Mouse (Mus musculus) CH12.LX (cell line): ENCODE results near the gene Patj. TPM values are rescaled to one million over a fixed set of nuclear protein-coding genes. Genes with fewer than 3 reads are reported as not detected.

Source experiments
- DNase-seq: peaks from one replicate; pipeline ENCODE4 v3.0.0-alpha.2; 2013; ENCODE audit errors: extremely low read depth
- H3K27ac ChIP-seq: 2 replicates; pipeline ENCODE4 v1.5.1; 2012; ENCODE audit warnings: low read depth, mild to moderate bottlenecking, control low read depth, moderate library complexity; ENCODE audit not compliant: insufficient read depth
- H3K27me3 ChIP-seq: replicated peaks from 2 replicates; pipeline ENCODE3; 2012; ENCODE audit warnings: inconsistent platforms
- H3K36me3 ChIP-seq, 2 experiments: replicated peaks in 1 of 2; 2 replicates each; pipeline versions ENCODE3 to v1.6.1; 2012; ENCODE audit warnings: inconsistent platforms in 1 of 2, low read length in 1 of 2, mild to moderate bottlenecking in 1 of 2, mixed read lengths in 1 of 2, moderate library complexity in 1 of 2; ENCODE audit not compliant: control insufficient read depth in 1 of 2, insufficient read depth in 1 of 2
- H3K4me1 ChIP-seq, 2 experiments: 2 replicates each; pipeline ENCODE4 v1.6.1; 2012; ENCODE audit warnings: inconsistent platforms in 1 of 2, moderate library complexity in 1 of 2; ENCODE audit not compliant: insufficient read depth in 2 of 2, control insufficient read depth in 1 of 2
- H3K4me2 ChIP-seq: 2 replicates; pipeline ENCODE4 v1.6.1; 2012; ENCODE audit warnings: low read depth, mild to moderate bottlenecking, control low read depth; ENCODE audit not compliant: poor library complexity, insufficient read depth, severe bottlenecking
- H3K4me3 ChIP-seq, 3 experiments: fragments of 150-350 bp in 1 of 3; sonication (generic) in 1 of 3; replicated peaks in 1 of 3; 2 replicates each; pipeline versions ENCODE3 to v1.5.1; 2011 to 2012; ENCODE audit warnings: low read depth in 2 of 3, low read length in 2 of 3, mild to moderate bottlenecking in 2 of 3, moderate library complexity in 2 of 3, control low read depth in 1 of 3, improper control_type of control experiment in 1 of 3, inconsistent platforms in 1 of 3, mixed read lengths in 1 of 3; ENCODE audit not compliant: poor library complexity in 1 of 3
- H3K79me2 ChIP-seq: replicated peaks from 2 replicates; pipeline ENCODE4 v1.6.1; 2012; ENCODE audit warnings: mild to moderate bottlenecking, moderate library complexity; ENCODE audit not compliant: control insufficient read depth, poor library complexity, insufficient read depth, severe bottlenecking; ENCODE audit errors: extremely low read depth
- H3K9ac ChIP-seq: 2 replicates; pipeline ENCODE4 v1.6.1; 2012; ENCODE audit warnings: low read depth, mild to moderate bottlenecking, control low read depth, moderate library complexity; ENCODE audit not compliant: insufficient read depth
- H3K9me3 ChIP-seq: replicated peaks from 2 replicates; pipeline ENCODE3; 2012; ENCODE audit warnings: low read length, inconsistent platforms, mixed read lengths
- BHLHE40 ChIP-seq: IDR thresholded peaks from 2 replicates; pipeline ENCODE4 v1.6.1; 2011; ENCODE audit warnings: mild to moderate bottlenecking, low read depth, low read length, improper control_type of control experiment
- CHD2 ChIP-seq: IDR thresholded peaks from 2 replicates; pipeline ENCODE4 v1.6.1; 2011; ENCODE audit warnings: low read length, improper control_type of control experiment
- CTCF ChIP-seq, 2 experiments: IDR thresholded peaks in 1 of 2; conservative IDR thresholded peaks in 1 of 2; 2 replicates each; pipeline ENCODE4 v1.5.1; 2011 to 2012; ENCODE audit warnings: low read depth in 2 of 2, low read length in 2 of 2, improper control_type of control experiment in 1 of 2, inconsistent platforms in 1 of 2, mild to moderate bottlenecking in 1 of 2, moderate library complexity in 1 of 2
- ELF1 ChIP-seq: IDR thresholded peaks from 2 replicates; pipeline ENCODE4 v1.6.1; 2014; ENCODE audit warnings: low read depth, mild to moderate bottlenecking, inconsistent platforms, low read length, improper control_type of control experiment
- EP300 ChIP-seq: IDR thresholded peaks from 2 replicates; pipeline ENCODE4 v1.6.1; 2011; ENCODE audit warnings: low read length, improper control_type of control experiment
- ETS1 ChIP-seq: conservative IDR thresholded peaks from 2 replicates; pipeline ENCODE4 v1.6.1; 2012; ENCODE audit warnings: low read depth, mild to moderate bottlenecking, inconsistent platforms, low read length, improper control_type of control experiment, moderate library complexity
- GABPA ChIP-seq: IDR thresholded peaks from 2 replicates; pipeline ENCODE4 v1.6.1; 2012; ENCODE audit warnings: low read depth, low read length, improper control_type of control experiment, inconsistent platforms; ENCODE audit not compliant: insufficient replicate concordance
- IRF4 ChIP-seq: IDR thresholded peaks from 2 replicates; pipeline ENCODE4 v1.6.1; 2014; ENCODE audit warnings: low read depth, mild to moderate bottlenecking, inconsistent platforms, low read length, improper control_type of control experiment
- JUN ChIP-seq: IDR thresholded peaks from 2 replicates; pipeline ENCODE4 v1.6.1; 2011; ENCODE audit warnings: low read depth, mild to moderate bottlenecking, low read length, improper control_type of control experiment, moderate library complexity; ENCODE audit not compliant: insufficient read depth
- JUND ChIP-seq: conservative IDR thresholded peaks from 2 replicates; pipeline ENCODE4 v1.6.1; 2011; ENCODE audit warnings: low read depth, low read length, improper control_type of control experiment
- KAT2A ChIP-seq: IDR thresholded peaks from 2 replicates; pipeline ENCODE4 v1.6.1; 2012; ENCODE audit warnings: low read length, improper control_type of control experiment, inconsistent platforms; ENCODE audit not compliant: insufficient replicate concordance
- MAFK ChIP-seq: IDR thresholded peaks from 2 replicates; pipeline ENCODE4 v1.6.1; 2011; ENCODE audit warnings: low read length, improper control_type of control experiment; ENCODE audit not compliant: insufficient replicate concordance
- MAZ ChIP-seq: IDR thresholded peaks from 2 replicates; pipeline ENCODE4 v1.6.1; 2012; ENCODE audit warnings: low read depth, mild to moderate bottlenecking, inconsistent platforms, low read length, improper control_type of control experiment, moderate library complexity
- MEF2A ChIP-seq: IDR thresholded peaks from 2 replicates; pipeline ENCODE4 v1.6.1; 2014; ENCODE audit warnings: low read depth, mild to moderate bottlenecking, inconsistent platforms, low read length, improper control_type of control experiment, borderline replicate concordance
- MXI1 ChIP-seq: IDR thresholded peaks from 2 replicates; pipeline ENCODE4 v1.6.1; 2011; ENCODE audit warnings: mild to moderate bottlenecking, low read depth, low read length, improper control_type of control experiment
- MYC ChIP-seq: IDR thresholded peaks from 2 replicates; pipeline ENCODE4 v1.6.1; 2011; ENCODE audit warnings: low read depth, mild to moderate bottlenecking, improper control_type of control experiment, low read length
- PAX5 ChIP-seq: IDR thresholded peaks from 2 replicates; pipeline ENCODE4 v1.6.1; 2012; ENCODE audit warnings: low read length, inconsistent platforms, mixed read lengths
- POLR2A ChIP-seq: IDR thresholded peaks from 2 replicates; pipeline ENCODE4 v1.6.1; 2011; ENCODE audit warnings: low read depth, mild to moderate bottlenecking, improper control_type of control experiment, low read length
- POLR2AphosphoS2 ChIP-seq: IDR thresholded peaks from 2 replicates; pipeline ENCODE4 v1.6.1; 2011; ENCODE audit warnings: low read depth, low read length, improper control_type of control experiment
- SMC3 ChIP-seq: IDR thresholded peaks from 2 replicates; pipeline ENCODE4 v1.6.1; 2011; ENCODE audit warnings: low read depth, low read length, improper control_type of control experiment
- TBP ChIP-seq: conservative IDR thresholded peaks from 2 replicates; pipeline ENCODE4 v1.6.1; 2011; ENCODE audit warnings: low read depth, low read length, improper control_type of control experiment
- UBTF ChIP-seq: IDR thresholded peaks from 2 replicates; pipeline ENCODE4 v1.6.1; 2012; ENCODE audit warnings: low read depth, mild to moderate bottlenecking, inconsistent platforms, low read length, improper control_type of control experiment, moderate library complexity
- ZC3H11A ChIP-seq: IDR thresholded peaks from 2 replicates; pipeline ENCODE4 v1.6.1; 2012; ENCODE audit warnings: low read depth, mild to moderate bottlenecking, inconsistent platforms, low read length, improper control_type of control experiment
- ZNF384 ChIP-seq: IDR thresholded peaks from 2 replicates; pipeline ENCODE4 v1.6.1; 2012; ENCODE audit warnings: low read depth, low read length, improper control_type of control experiment, inconsistent platforms
- dilution Hi-C: fragments of 300-500 bp; cut with MboI; formaldehyde crosslinking; loops from 2 replicates; pipeline ENCODE4 v1.14.3; 2020; ENCODE audit warnings: low sequenced_read_pairs; ENCODE audit not compliant: extremely low pct_unique_long_range_greater_than_20kb, extremely low pct_ligation_motif_present
- in situ Hi-C: fragments of 300-500 bp; cut with MboI; formaldehyde crosslinking; loops from 3 replicates; pipeline ENCODE4 v1.14.3; 2019; ENCODE audit warnings: low sequenced_read_pairs, low pct_ligation_motif_present, low pct_unique_long_range_greater_than_20kb, mixed read lengths
- polyA plus RNA-seq: library from polyadenylated mRNA; unstranded; fragments of >175 nt; gene quantifications from 2 replicates; pipeline ENCODE4 v1.2.1, GENCODE M21; 2012; ENCODE audit warnings: low read depth; ENCODE audit not compliant: insufficient read length
- total RNA-seq, 2 experiments: library from RNA; depleted of rRNA; stranded (reverse); fragments of 300-350 nt in 1 of 2; fragments of >200 nt in 1 of 2; gene quantifications; 2 replicates each; pipeline ENCODE4 v1.2.3; 2012 to 2014

Gene Patj
- total and polyA plus RNA-seq, 3 experiments: 1.2 to 6.1 (median 2.0) TPM

- Histone ChIP-seq H3K36me3 (no peaks in the 10 kb centered on the region), H3K27me3 (no peaks in the 10 kb centered on the region), H3K79me2 (no peaks in the 10 kb centered on the region), H3K9ac (no peak overlapping the region), H3K9me3 (no peaks in the 10 kb centered on the region), H3K4me2 (no peak overlapping the region), H3K27ac (no peak overlapping the region), H3K4me3 (no peak overlapping the region), H3K4me1 (no peaks in the 10 kb centered on the region)
- TF ChIP-seq ELF1: no peak
- no peak for TF ChIP-seq POLR2A
- no peak for TF ChIP-seq MAFK
- TF ChIP-seq GABPA: no peak
- TF ChIP-seq TBP: no peak
- no peak for TF ChIP-seq PAX5
- TF ChIP-seq JUN: no peak
- TF ChIP-seq JUND: no peak
- no peak for TF ChIP-seq MXI1
- TF ChIP-seq EP300: no peak
- TF ChIP-seq BHLHE40: no peak
- TF ChIP-seq IRF4: no peak
- no peak for TF ChIP-seq ZC3H11A
- TF ChIP-seq SMC3: no peak
- no peak for TF ChIP-seq CHD2
- TF ChIP-seq ETS1: no peak
- no peak for TF ChIP-seq POLR2AphosphoS2
- no peak for TF ChIP-seq UBTF
- no peak for TF ChIP-seq KAT2A
- in situ Hi-C loops: no loop called here
- dilution Hi-C loops: no loop called here
- no peak for DNase-seq
Measured at GRCm38 (mm10) chr4:98450308-98450707, 54.7 kb downstream of the Patj start.

DNA sequence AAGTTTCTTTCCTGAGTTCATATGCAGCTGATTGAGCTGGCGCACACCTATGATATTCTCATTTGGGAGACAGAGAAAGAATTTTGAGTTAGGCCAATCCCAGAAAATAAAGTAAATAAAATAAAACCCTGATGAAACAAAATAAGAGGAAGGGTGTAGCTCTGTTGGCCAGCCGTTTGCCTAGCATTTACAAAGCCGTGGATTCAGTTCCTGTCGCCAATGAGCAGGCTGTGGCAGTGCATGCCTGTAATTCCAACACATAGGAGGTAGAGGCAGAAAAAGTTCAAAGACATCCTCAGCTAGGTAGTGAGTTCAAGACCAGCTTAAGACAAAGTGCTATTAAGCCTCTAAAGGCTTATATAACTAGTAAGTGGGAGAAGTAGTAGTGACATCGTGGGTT, 55.2 kb downstream of the Patj start:
- DNase-seq: no peak
- H3K27me3 ChIP-seq: no peaks in the 10 kb centered on the region

More for the DNA sequence above, 55.2 kb downstream of the Patj start:
- Histone ChIP-seq H3K4me2 (no peak overlapping the region), H3K27ac (no peak overlapping the region), H3K4me1 (no peaks in the 10 kb centered on the region), H3K36me3 (no peaks in the 10 kb centered on the region), H3K9ac (no peak overlapping the region), H3K79me2 (no peaks in the 10 kb centered on the region), H3K9me3 (no peaks in the 10 kb centered on the region), H3K4me3 (no peak overlapping the region)
- no peak for TF ChIP-seq MAZ
- no peak for TF ChIP-seq KAT2A
- no peak for TF ChIP-seq MYC
- no peak for TF ChIP-seq MAFK
- TF ChIP-seq POLR2A: no peak
- TF ChIP-seq ZC3H11A: no peak
- TF ChIP-seq CTCF (conservative IDR thresholded peaks at IDR 0.05 in 1 of 2, IDR thresholded peaks at IDR 0.05 in 1 of 2; ENCODE audit: low read depth in 2 of 2, low read length in 2 of 2): no peak
- TF ChIP-seq MEF2A: no peak
- no peak for TF ChIP-seq IRF4
- TF ChIP-seq EP300: no peak
- TF ChIP-seq ZNF384: no peak
- in situ Hi-C loops (no loop called here), dilution Hi-C loops (no loop called here)
